Mouse (Mus musculus) naive thymus-derived CD4-positive, alpha-beta T cell, adult 2 months (primary cell): ENCODE data around the gene Nfia.

Experiments used
- DNase-seq: peaks from one replicate; pipeline ENCODE4 v3.0.0-alpha.2; 2011; ENCODE audit warnings: low read depth

Nfia gene

GRCm38 (mm10) chr4:97839406-97840101, 67.0 kb downstream of the Nfia start:
- DNase-seq = no peak

- DNase-seq = no peak
Measured at GRCm38 (mm10) chr4:97840227-97841062, 67.9 kb downstream of the Nfia start.

- DNase-seq = no peak
Measured at GRCm38 (mm10) chr4:97841063-97841595, 68.6 kb downstream of the Nfia start.

GRCm38 (mm10) chr4:97841745-97842144, 69.2 kb downstream of the Nfia start:
- DNase-seq = no peak

- DNase-seq = no peak
Measured at GRCm38 (mm10) chr4:97843981-97844690, 71.6 kb downstream of the Nfia start.

- DNase-seq = no peak
Measured at GRCm38 (mm10) chr4:97844899-97845298, 72.4 kb downstream of the Nfia start.

- no peak for DNase-seq
Measured at GRCm38 (mm10) chr4:97847653-97848052, 75.1 kb downstream of the Nfia start.

GRCm38 (mm10) chr4:97850991-97851390, 78.5 kb downstream of the Nfia start:
- DNase-seq = no peak

- DNase-seq = no peak
Measured at GRCm38 (mm10) chr4:97851698-97852097, 79.2 kb downstream of the Nfia start.

- DNase-seq = no peak
Measured at GRCm38 (mm10) chr4:97852626-97853025, 80.1 kb downstream of the Nfia start.

GRCm38 (mm10) chr4:97854779-97855178, 82.2 kb downstream of the Nfia start:
- DNase-seq = no peak

GRCm38 (mm10) chr4:97855712-97856420, 83.3 kb downstream of the Nfia start:
- DNase-seq = no peak

- no peak for DNase-seq
Measured at GRCm38 (mm10) chr4:97857549-97857948, 85.0 kb downstream of the Nfia start.

GRCm38 (mm10) chr4:97859431-97859830, 86.9 kb downstream of the Nfia start:
- no peak for DNase-seq

GRCm38 (mm10) chr4:97860376-97860775, 87.8 kb downstream of the Nfia start:
- DNase-seq = no peak

GRCm38 (mm10) chr4:97860791-97861344, 88.3 kb downstream of the Nfia start:
- DNase-seq = no peak

GRCm38 (mm10) chr4:97862379-97862778, 89.8 kb downstream of the Nfia start:
- DNase-seq = no peak

GRCm38 (mm10) chr4:97864276-97864675, 91.7 kb downstream of the Nfia start:
- no peak for DNase-seq

- no peak for DNase-seq
Measured at GRCm38 (mm10) chr4:97865410-97865953, 92.9 kb downstream of the Nfia start.

GRCm38 (mm10) chr4:97866463-97866862, 93.9 kb downstream of the Nfia start:
- DNase-seq = no peak

GRCm38 (mm10) chr4:97868307-97868937, 95.9 kb downstream of the Nfia start:
- DNase-seq = no peak
